Mouse (Mus musculus) ES-Bruce4 (cell line): ENCODE data around the gene Baiap2.

Source experiments
- CTCF ChIP-seq: IDR thresholded peaks from one replicate; pipeline ENCODE4 v1.8.1; 2011; ENCODE audit warnings: low read depth, low read length
- EP300 ChIP-seq: IDR thresholded peaks from 2 replicates; pipeline ENCODE4 v1.6.1; 2011; ENCODE audit warnings: low read depth, low read length; ENCODE audit not compliant: insufficient read depth

DNA sequence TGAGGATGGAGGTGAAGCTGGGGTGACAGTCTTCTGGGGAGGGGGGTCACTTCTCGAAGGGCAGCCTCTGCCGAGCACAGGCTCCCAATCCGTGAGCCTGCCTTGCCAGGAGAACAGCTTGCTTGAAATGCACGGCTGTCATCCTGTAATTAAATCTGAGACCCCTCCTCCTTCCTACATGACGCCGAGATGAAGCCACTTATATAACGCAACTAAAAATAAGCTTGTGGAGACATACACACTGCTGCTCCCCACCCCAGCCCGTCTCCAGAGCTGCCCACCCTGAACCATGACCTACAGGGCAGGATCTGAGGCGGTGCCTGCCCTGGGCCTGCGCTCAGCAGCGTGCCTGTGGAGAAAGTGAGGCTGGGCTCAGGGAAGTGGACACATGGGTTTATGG is 2.4 kb upstream of the Baiap2 start:
- no peak for TF ChIP-seq EP300
- no peak for TF ChIP-seq CTCF
